Mouse (Mus musculus): ENCODE results near the gene Cd4.

DNA sequence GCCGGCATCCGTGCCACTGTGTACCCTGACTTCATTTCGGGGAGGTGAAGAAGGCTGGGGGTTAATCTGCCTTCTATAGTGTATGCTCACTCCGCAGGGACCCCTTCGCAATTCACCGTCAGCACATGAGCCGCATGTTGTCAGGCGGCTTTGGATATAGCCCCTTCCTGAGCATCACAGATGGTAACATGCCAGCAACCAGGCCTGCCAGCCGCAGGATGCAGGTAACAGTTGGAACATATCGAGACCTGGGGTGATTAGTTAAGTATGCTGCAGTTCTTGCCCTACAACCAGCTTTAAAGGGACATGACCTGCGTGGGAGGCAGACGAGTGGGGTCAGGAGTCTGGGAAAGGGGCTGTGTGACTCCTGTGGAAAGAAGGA lies 44.3 kb upstream of the Cd4 start:
- TF ChIP-seq POLR2A (IDR thresholded peaks at IDR 0.05; ENCODE audit: low read depth, low read length) (no peak), CTCF (IDR thresholded peaks at IDR 0.05; ENCODE audit: borderline replicate concordance, insufficient read depth, low read length) (no peak)
